Mouse (Mus musculus): ENCODE data around the gene 1700001K19Rik. TPM values are rescaled to one million over a fixed set of nuclear protein-coding genes. Genes with fewer than 3 reads are reported as not detected.
"Not testable (repeated sequence)": the region's sequence is repeated elsewhere in the genome, so short reads cannot be mapped to it uniquely, and the experiment has no call there.

1700001K19Rik gene
- total RNA-seq, 1 experiment from 2014 or later, result not detected

DNA sequence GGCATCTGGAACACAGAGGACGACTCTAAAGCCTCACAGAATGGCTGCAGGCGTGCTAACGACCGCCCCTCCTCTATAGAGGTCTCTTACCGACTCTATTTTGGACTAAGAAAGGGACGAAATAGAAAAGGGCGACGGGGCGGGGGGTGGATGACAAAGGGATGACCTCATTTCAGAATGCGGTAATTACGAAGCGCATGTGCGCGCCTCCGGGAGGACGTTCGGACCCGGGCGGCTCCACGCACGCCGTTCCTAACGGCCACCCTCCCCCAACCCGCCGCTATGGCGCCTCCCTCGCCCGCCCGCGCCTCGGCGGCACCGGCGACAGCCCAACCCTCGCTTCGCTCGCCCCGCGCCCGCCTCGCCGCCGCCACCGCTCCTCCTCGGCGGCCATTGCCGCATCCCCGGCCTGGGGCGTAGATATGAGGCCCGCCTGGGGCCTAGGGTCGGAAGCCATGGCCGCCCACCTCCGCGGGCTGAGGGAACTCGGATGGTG, 13.3 kb upstream of the 1700001K19Rik start:
- peak; percentile 76 for DNase-seq

DNA sequence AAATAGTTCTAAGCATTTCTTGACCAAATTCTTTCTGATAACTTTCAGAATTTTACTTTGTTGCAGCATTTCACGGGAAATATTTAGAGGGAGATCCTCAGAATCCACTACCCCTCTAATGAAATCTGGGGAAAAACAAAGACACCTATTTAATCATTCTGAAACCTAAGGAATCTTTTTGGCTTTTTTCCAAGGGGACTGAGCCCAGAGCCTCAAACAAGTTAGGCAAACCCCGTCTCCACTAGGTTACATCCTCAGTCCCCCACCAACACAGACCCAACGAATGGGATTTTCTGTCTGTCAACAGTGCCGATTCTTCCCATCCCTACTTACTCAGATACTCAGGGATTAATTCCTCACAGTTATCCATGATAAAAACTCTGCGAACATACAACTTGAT, 11.0 kb upstream of the 1700001K19Rik start:
- not testable (repeated sequence) for DNase-seq

DNA sequence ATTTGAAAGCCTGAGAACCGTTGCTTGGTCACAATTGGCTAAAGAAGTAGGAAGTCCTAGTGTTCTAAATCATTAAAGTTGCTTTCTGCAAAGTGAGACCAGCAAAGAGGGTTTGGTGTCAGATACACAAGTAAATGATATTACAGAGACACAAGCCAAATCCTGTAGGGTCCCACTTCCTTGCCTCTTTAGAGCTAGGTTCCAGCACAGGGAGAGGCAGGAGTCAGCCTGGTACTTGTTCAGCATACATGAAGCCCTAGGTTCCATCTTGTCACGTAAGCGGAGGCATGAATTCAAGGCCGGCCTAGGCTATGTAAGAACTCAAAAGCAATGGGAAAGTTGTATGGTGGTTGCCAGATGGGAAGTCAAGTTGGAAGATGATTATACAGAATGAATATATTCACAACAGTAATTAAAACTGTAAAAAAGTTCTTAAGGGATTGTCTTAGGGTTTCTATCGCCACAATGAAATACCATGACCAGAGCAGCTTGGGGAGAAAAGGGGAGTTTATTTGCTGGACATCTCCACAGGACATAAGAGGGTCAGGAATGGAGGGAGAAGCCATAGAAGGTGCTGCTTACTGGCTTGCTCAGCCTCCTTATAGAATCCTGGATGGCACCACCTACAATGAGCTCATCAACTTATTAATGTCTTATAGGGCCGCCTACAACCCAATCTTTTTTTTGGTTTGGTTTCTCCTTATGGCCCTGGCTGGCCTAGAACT, 7.7 kb upstream of the 1700001K19Rik start:
- no peak for DNase-seq

DNA sequence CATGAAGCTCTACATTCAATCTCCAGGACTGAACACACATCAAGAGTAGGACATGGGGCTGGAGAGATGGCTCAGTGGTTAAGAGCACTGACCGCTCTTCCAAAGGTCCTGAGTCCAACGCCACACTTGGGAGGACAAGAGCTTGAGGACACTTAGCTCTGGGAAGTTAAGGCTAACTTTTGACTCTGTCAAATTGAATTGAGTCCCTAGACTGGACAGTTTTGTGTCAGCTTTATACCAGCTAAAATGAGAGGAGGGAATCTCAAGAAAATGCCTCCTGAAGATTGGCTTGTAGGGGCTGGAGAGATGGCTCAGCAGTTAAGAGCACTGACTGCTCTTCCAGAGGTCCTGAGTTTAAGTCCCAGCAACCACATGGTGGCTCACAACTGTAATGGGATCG, 6.5 kb upstream of the 1700001K19Rik start:
- not testable (repeated sequence) for DNase-seq

DNA sequence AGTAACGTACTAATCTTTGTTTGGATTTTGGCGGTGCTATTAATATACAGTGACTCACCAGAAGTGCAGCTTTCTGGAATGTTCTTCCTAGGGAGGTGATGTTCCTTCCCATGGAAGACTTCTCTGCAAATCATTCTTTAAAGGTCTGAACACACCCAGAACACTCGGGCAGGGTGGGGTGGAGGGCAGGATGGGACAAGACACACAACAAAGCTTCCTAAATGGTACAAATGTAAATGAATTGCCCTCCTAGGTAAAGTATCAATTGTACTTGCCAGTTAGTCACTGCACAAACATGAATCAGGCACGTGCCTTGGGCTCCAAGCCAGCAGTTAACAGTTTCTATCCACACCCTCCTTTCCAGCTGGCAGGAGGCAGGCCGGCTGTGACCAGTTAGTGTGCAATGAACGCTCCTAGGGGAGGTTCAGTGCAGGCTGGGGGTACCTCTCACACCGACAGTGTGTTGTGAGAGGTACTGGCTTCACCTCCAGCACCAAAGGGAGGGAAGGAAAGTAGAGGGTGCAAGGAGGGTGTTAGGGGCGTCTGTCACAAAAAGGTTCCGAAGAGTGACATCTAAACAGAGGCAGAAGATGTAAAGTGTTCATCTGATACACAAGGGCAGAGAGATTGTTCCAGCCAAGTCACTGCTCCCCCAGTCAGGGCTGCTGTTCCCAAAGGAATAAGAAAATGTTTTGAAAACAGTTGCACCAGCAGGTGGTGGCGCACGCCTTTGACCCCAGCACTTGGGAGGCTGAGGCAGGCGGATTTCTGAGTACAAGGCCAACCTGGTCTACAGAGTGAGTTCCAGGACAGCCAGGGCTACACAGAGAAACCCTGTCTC, 5.7 kb upstream of the 1700001K19Rik start:
- peak; percentile 77 for DNase-seq

DNA sequence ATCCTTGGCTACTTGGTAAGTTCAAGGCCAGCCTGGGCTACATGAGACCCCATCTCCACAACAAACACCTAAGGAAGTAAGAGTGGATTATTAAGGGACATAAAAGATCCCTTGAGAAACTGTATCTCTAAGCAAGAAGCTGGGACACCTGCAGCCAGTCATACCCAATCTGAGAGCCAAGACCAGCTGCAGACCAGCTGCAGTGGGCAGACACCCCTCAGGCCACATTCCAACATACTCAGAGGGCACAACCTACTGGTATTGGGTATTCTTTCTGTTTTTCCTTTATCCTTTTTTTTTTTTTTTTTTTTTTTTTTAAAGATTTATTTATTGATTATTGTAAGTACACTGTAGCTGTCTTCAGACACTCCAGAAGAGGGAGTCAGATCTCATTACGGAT, 1.2 kb upstream of the 1700001K19Rik start:
- no peak for DNase-seq

DNA sequence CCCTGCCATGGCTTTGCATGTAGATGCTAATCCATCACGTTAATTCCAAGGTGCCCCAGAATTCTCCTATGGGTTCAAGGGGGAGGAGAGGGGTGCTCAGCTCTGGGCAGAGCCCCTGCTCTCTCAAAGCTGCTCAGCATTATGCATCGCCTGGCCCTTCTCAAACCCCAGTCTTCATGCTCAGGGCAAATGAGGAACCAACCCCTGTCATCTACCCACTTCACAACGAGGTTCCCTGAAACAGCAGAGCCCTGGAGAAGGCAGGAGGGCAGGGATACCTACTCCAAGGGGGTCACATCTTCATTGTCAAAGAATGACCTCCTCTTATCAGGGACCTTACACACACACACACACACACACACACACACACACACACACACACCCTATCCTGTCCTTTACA, 541 bp downstream of the 1700001K19Rik start:
- DNase-seq, result no peak

DNA sequence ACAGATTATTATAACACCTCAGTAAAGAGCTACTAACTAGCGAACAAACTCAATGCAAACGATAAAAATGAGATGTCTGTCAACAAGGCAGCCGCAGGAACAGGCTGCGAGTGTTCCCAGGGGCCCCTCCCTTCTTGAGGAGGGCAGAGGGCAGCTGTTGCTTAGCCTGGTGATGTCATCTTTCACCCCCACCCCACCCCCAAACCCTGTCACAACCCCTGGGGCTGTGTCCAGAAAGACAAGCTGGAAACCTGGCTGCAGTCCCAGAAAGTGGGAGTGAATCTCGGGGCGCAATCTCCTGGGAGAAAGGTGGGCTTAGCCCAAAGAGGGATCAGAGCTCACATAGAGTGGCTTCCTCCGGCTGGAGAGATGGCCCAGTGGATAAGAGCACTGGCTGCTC, 1.2 kb downstream of the 1700001K19Rik start:
- DNase-seq, result peak; percentile 51

DNA sequence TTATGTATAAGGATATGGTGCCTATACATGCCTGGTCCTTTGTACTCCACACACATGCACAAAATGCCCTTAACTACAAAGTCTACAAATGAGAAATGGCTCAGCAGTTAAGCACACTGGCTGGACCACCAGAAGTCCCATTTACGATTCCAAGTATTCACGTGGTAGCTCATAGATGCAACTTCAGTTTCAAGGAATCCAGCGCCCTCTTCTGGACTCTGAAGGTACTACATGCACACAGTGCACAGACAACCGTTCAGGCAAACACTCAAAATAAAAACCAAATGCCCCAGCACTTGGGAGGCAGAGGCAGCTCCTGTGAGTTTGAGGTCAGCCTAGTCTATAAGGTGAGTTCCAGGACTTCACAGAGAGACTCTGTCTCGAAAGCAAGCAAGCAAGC, 8.2 kb downstream of the 1700001K19Rik start:
- DNase-seq, result peak; percentile 48

DNA sequence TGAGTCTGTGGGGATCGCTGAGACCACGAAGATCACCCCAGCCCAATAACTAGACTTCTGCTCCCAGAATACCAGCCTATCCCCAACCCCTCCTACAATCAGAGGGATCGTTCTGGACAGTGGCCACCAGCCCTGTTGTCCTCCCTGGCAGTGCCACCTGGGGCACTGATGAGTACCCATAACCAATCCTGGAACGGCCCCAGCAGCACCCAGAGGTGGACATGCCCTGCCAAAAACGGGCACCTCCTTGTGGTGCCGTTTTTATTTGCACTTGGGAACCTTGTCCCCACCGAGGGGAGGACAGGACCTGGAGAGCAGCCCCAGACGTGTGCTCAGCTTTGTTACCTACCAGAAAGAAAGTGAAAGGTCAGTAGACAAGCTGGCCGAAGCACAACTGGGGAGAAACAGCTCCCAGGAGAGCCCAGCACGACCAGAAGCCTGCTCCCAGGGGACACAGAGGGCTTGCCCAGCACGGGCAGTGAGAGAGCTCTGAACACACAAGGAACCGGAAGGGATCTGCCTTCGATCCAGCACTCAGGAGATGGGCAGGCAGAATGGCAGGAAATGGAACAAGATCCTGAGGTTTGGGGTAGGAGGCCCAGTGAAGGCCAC, 14.8 kb downstream of the 1700001K19Rik start:
- peak; percentile 69 for DNase-seq

DNA sequence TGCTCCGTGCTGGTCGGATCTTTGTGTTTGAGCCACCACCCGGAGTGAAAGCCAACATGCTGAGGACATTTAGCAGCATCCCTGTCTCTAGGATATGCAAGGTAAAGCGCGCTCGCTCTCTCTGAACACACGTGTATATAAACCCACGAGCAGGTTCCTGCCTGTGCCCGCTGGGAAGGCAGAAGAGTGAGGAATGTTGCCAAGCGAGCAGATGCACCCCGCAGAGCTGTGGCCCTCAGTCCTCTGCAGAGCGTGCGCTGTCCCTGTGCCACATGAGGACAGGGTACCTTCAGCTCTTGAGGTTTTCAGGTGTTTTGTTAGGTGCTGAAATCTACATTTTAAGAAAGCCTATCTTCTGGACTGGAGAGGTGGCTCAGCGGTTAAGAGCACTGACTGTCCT, 20.7 kb downstream of the 1700001K19Rik start:
- no peak for DNase-seq

DNA sequence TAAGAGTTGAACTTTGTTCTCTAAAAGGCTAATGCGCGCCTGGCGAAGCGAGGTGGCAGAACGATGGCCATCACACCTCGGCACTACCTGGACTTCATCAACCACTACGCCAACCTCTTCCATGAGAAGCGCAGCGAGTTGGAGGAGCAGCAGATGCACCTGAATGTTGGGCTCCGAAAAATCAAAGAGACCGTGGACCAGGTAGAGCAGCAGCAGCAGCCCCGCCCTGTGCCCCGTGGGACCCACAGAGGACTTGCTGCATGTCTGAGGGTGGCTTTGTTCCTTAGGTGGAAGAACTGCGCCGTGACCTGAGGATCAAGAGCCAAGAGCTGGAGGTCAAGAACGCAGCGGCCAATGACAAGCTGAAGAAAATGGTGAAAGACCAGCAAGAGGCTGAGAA, 31.0 kb downstream of the 1700001K19Rik start:
- DNase-seq, result no peak

DNA sequence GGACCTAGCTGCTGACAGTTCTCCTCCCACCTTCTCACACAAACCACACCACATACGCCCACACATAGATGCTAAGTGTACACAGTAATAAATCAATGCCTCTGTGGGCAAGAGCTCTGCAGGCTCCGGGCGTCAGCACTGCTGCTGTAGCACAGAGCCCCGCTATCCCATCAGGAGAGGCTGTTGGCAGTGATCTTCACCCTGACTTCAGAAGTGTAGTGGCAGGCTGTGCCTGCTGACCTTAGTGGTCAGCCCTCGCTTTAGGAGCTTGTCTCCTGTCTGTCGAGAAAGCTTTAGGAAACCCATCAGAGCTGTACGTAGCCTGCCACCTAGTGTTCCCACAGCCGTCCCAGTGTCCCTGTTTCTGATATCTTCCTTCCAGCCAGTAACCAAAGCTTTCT, 32.2 kb downstream of the 1700001K19Rik start:
- DNase-seq, result no peak

DNA sequence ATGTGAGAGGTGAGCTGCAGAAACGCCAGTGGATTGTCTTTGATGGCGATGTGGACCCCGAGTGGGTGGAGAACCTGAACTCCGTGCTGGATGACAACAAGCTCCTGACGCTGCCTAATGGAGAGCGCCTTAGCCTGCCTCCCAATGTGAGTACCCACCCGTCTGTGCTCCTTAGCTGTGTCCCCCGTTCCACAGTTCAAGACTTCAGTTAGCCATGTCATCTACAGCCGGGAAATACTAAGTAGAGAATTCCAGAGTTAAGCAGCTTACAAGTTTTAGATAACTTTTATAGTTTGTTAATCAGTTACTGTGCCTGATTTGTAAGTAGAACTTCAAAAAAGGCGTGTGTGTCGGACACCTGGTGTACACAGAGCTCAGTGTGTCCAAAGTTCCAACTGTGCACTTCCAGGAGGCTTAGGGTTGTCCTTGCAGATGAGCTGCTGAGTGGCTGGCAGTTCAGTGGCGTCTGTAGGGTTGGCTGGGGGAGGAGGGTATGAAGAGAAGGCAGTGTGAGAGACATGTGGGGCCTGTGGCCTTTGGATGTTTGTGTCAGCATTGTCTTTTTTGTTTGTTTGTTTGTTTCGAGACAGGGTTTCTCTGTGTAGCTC, 44.8 kb downstream of the 1700001K19Rik start:
- no peak for DNase-seq

DNA sequence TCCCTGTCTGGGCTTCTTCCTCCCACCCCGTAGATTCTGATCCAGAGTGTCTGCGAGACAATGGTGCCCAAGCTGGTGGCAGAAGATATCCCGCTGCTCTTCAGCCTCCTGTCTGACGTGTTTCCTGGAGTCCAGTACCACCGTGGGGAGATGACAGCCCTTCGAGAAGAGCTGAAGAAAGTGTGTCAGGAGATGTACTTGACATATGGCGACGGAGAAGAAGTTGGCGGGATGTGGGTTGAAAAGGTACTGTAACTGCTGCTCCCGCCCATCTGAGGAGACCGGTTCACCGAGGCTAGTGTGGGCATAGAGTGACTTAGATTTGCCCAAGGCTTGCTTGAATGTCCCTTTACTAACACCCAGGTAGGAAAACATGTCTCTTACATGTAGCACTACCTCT, 46.1 kb downstream of the 1700001K19Rik start:
- DNase-seq, result no peak

DNA sequence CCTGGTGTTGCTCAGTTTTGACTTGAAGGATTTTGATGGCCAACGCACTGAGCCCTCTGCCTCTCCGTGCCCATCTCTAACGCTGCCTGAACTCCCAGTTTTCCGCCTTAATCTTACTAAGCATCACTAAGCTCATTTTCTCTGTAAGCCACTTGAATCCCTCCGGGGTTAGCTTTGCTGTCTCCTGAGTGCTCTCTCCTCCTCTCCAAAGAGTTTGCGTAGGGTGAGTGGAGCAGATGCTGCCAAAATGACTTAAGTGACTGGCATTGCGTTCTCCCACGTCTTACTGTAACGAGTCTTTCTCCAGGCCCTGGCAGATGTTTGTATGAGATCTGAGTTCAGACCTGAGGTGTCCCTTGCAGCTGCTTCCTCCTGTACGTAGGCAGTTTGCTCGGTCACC, 52.4 kb downstream of the 1700001K19Rik start:
- DNase-seq, result no peak

Small RNA genes lying within 50 kb of the gene (microRNA-seq; reads per million reads assigned to microRNA genes)
- 0 reads per million in 2 experiments for gene Gm27299

Other genes with a start within 250 kb of the 1700001K19Rik start
- gene Ppp2r5c, start 235.5 kb downstream of the 1700001K19Rik start, total RNA-seq (2021), result 102 and 107 TPM in 2 replicates
- 129 and 133 TPM in 2 replicates for gene Dync1h1, start 81.2 kb downstream of the 1700001K19Rik start, total RNA-seq (2021)
- 325 and 436 TPM in 2 replicates for gene Hsp90aa1, start 20.1 kb upstream of the 1700001K19Rik start, total RNA-seq (2021)
- gene Wdr20, start 55.3 kb upstream of the 1700001K19Rik start, total RNA-seq (2021), result 35.2 and 41.6 TPM in 2 replicates
- 0.93 and 1.9 TPM in 2 replicates for gene Mok, start 158.3 kb upstream of the 1700001K19Rik start, total RNA-seq (2021)
- gene Zfp839, start 167.6 kb upstream of the 1700001K19Rik start, total RNA-seq (2021), result 13.5 and 15.1 TPM in 2 replicates
- gene Cinp, start 206.5 kb upstream of the 1700001K19Rik start, total RNA-seq (2021), result 47.4 and 50.2 TPM in 2 replicates
- gene Tecpr2, start 206.6 kb upstream of the 1700001K19Rik start, total RNA-seq (2021), result 9.1 and 10.3 TPM in 2 replicates

Data from adrenal gland, postnatal 14 days (tissue).